Mouse (Mus musculus) forebrain, embryonic 13.5 days (tissue): ENCODE data around the gene Rnf151. TPM values are rescaled to one million over a fixed set of nuclear protein-coding genes. Genes with fewer than 3 reads are reported as not detected.

Source experiments
- ATAC-seq: fragments of 200-750 bp; cut with Nextera tagmentation; 2 replicates; pipeline ENCODE4 v1.8.0; 2017
- H3K27ac ChIP-seq: fragments of 300-500 bp; sonication (generic); 2 replicates; pipeline ENCODE4 v1.5.1; 2015; ENCODE audit warnings: inconsistent platforms, mild to moderate bottlenecking, moderate library complexity
- H3K27me3 ChIP-seq: fragments of 300-500 bp; sonication (generic); 2 replicates; pipeline ENCODE4 v1.6.1; 2015; ENCODE audit warnings: mild to moderate bottlenecking, inconsistent platforms
- H3K36me3 ChIP-seq: fragments of 300-500 bp; sonication (generic); 2 replicates; pipeline ENCODE4 v1.6.1; 2015; ENCODE audit warnings: mild to moderate bottlenecking, inconsistent platforms; ENCODE audit not compliant: poor library complexity, severe bottlenecking
- H3K4me1 ChIP-seq: fragments of 300-500 bp; sonication (generic); 2 replicates; pipeline ENCODE4 v1.6.1; 2015; ENCODE audit warnings: inconsistent platforms
- H3K4me2 ChIP-seq: fragments of 300-500 bp; sonication (generic); 2 replicates; pipeline ENCODE4 v1.6.1; 2015; ENCODE audit warnings: inconsistent platforms, mild to moderate bottlenecking, moderate library complexity
- H3K4me3 ChIP-seq: fragments of 300-500 bp; sonication (generic); 2 replicates; pipeline ENCODE4 v1.5.1; 2015; ENCODE audit warnings: mild to moderate bottlenecking, inconsistent platforms
- H3K9ac ChIP-seq: fragments of 300-500 bp; sonication (generic); 2 replicates; pipeline ENCODE4 v1.6.1; 2015; ENCODE audit warnings: mild to moderate bottlenecking, inconsistent platforms
- H3K9me3 ChIP-seq: fragments of 300-500 bp; sonication (generic); replicated peaks from 2 replicates; pipeline ENCODE4 v1.6.1; 2016; ENCODE audit warnings: inconsistent platforms
- WGBS: fragments of 180-500 bp; shearing (Covaris S2); methylation state at CpG from one replicate; pipeline ENCODE4 v1.1.7; 2015; 5-methylcytosine and 5-hydroxymethylcytosine counted together
- polyA plus RNA-seq: library from polyadenylated mRNA; unstranded; fragments of >200 nt; fragmentation: Nextera tagmentation; extraction: Ambion mirVana; gene quantifications from 2 replicates; pipeline ENCODE4 v1.2.1, GENCODE M21; 2015

The Rnf151 gene
- polyA plus RNA-seq, 1 experiment from 2014 or later, result not detected

DNA sequence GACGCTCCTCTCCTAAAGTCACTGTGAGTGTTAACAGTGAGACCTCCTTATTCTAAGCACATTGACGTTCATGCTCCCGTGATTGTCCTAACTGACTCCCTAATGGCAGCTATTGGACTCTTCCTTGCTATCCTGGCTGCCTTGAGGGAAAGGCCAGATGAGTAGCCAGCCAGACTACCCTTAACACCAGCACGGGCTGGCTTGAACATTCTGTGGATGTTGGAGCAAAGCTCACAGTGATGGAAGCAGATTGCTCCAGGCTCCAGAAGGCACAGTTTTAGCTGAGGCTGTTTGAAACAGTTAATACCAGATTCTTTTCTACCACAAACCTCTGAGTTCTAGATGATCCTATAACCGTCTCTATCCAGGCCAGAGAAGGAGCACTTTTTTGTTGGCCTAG lies 26.0 kb upstream of the Rnf151 start:
- Histone ChIP-seq H3K9me3 (no peaks in the 10 kb centered on the region), H3K4me3 (no peak overlapping the region), H3K4me1 (no peaks in the 10 kb centered on the region), H3K9ac (no peak overlapping the region), H3K27me3 (peaks cover 6% of the 10 kb centered on the region), H3K36me3 (no peaks in the 10 kb centered on the region; the same call in 1 of the 2 replicates), H3K4me2 (no peak overlapping the region), H3K27ac (no peak overlapping the region)
- ATAC-seq, result no peak
- 67% methylated on average over 5 of the region's 5 CpGs for WGBS

DNA sequence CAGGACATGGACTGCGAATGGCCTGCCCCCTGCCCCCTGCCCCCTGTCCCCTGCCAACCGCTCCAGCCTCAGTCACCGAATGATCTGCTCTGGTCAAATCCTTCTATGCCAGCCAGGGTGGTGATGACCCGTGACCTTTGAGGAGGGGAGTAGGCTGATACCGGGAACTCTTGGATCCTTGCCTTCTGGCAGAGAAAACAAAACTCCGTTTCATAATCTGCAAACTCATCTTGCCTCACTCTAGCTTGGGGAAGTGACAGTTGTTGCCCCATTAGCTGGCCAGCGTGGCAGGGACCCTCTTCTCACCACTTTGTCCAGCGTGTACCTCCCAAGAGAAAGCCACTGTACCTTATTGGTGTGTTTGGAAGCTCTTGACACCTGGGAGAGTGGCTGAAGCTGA lies 24.4 kb upstream of the Rnf151 start:
- H3K27me3 ChIP-seq, result peaks cover 4% of the 10 kb centered on the region
- WGBS, result 82% methylated on average over 8 of the region's 8 CpGs

DNA sequence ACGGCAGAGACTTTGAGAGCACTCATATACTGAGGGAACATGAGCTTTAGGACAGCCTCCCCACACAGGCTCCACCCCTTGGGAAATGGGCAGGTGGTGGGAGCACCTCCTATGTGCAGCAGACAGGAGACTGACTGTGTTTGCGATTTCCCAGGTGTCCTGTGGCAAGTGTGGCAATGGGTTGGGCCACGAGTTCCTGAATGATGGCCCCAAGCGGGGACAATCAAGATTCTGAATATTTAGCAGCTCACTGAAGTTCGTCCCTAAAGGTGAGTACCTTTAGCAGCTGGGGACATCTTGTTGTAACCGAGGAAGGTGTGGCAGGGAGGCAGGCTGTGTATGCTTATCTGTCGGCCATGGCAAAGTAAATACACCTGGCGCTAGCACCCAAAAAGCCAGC lies 22.1 kb upstream of the Rnf151 start:
- no peak overlapping the region for H3K4me2 ChIP-seq

More for the DNA sequence above, 24.4 kb upstream of the Rnf151 start:
- Histone ChIP-seq H3K9ac (no peak overlapping the region), H3K4me1 (peaks cover 6% of the 10 kb centered on the region), H3K27ac (no peak overlapping the region), H3K4me2 (no peak overlapping the region), H3K36me3 (no peaks in the 10 kb centered on the region; the same call in 1 of the 2 replicates), H3K9me3 (no peaks in the 10 kb centered on the region), H3K4me3 (no peak overlapping the region)
- ATAC-seq, result no peak

GRCm38 (mm10) chr17:24738238-24738637 lies 20.4 kb upstream of the Rnf151 start:
- H3K27me3 ChIP-seq, result 0 out of 2 replicates have a peak, but pooled peaks cover 6% of the 10 kb centered on the region
- H3K9ac ChIP-seq, result no peak overlapping the region
- H3K4me1 ChIP-seq, result peaks cover 16% of the 10 kb centered on the region
- H3K4me3 ChIP-seq, result no peak overlapping the region
- no peaks in the 10 kb centered on the region; the same call in 1 of the 2 replicates for H3K36me3 ChIP-seq
- ATAC-seq, result no peak
- no peaks in the 10 kb centered on the region for H3K9me3 ChIP-seq
- no peak overlapping the region for H3K4me2 ChIP-seq
- no peak overlapping the region for H3K27ac ChIP-seq
- 87% methylated on average over 4 of the region's 4 CpGs for WGBS

More for the DNA sequence above, 22.1 kb upstream of the Rnf151 start:
- no peak overlapping the region for H3K27ac ChIP-seq
- H3K9me3 ChIP-seq, result no peaks in the 10 kb centered on the region
- H3K4me3 ChIP-seq, result no peak overlapping the region
- no peak overlapping the region for H3K9ac ChIP-seq
- ATAC-seq, result no peak
- no peaks in the 10 kb centered on the region; the same call in 1 of the 2 replicates for H3K36me3 ChIP-seq
- H3K27me3 ChIP-seq, result no peaks in the 10 kb centered on the region
- WGBS, result 88% methylated on average over 8 of the region's 8 CpGs
- H3K4me1 ChIP-seq, result peaks cover 16% of the 10 kb centered on the region

DNA sequence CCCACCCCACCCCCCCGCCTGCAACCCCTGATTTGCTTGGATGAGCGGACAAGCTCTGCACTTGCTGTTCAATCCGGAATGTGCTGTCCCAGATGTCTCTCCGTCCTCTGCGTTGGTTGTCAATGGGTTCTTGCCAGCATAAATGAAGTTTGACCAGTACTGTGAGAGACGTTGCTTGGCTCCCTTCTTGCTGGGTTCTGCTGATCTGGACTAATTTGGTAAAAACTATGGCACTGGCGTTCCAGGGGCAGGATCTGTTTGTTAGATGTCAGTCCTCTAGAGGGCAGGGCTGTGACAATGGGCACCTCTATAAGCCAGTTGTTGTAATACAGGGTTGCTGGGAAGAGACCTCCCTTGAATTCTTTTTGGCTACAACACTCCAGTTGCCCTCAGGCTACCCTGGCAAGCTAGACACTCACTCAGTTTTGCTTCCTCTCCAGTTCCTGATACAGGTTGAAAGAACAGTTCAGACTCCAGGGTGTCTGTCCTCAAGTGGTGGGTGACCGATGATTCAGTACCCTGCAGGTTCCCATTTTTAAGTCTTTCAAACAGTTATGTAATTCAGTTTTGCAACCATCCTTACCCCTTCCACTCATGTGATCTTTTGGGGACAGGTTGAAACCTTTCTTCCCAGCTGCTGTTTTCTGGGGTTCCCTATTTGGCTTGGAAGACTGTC lies 19.4 kb upstream of the Rnf151 start:
- H3K9me3 ChIP-seq, result no peaks in the 10 kb centered on the region
- H3K4me1 ChIP-seq, result peaks cover 16% of the 10 kb centered on the region
- peaks cover 7% of the 10 kb centered on the region; the same call in 1 of the 2 replicates for H3K27me3 ChIP-seq
- 32% methylated on average over 8 of the region's 8 CpGs for WGBS
- H3K4me2 ChIP-seq, result peak overlapping the region; percentile 79
- no peak for ATAC-seq
- peak overlapping the region; percentile 56 for H3K4me3 ChIP-seq
- H3K9ac ChIP-seq, result peak overlapping the region; percentile 68
- H3K36me3 ChIP-seq, result no peaks in the 10 kb centered on the region; the same call in 1 of the 2 replicates
- no peak overlapping the region for H3K27ac ChIP-seq

DNA sequence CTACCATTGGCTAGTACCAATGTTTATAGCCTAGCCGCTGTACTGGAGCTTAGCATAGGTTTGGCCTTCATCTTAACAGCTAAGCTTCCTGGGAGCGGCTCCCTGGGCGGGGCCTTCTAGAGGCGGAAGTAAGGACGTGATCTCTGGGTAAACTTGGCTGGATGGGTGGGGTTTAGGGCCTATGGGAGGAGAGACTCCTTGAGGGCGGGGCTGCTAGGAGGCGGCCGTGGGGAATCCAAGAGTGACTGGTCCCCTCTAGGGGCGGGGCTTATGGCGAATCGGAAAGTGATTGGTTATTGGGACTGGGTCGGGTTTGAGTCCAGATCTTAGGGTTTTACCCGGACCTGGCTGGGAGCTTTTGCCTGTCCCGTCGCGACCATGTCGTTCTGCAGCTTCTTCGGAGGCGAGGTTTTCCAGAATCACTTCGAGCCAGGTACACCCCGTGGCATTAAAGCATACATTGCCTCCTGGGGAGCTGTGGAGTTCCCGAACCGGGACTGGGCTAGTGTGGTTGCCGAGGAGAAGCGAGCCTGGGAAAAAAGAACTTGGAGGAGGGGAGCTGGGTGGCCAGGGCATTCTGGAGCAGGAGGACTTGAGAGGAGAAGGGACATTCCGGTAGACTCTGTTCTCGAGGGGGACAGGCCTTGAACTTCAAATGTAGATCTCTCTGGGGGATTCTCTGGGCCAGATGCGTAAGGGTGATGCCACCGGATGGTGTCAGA lies 18.6 kb upstream of the Rnf151 start, which contains the start of gene Msrb1:
Msrb1 (plus strand) TSS at position 313 of the 722 bp plus-strand sequence.
- Histone ChIP-seq H3K4me3 (peak within 1 kb of the TSS; percentile 56), H3K4me2 (peak within 1 kb of the TSS; percentile 79), H3K27ac (peak within 1 kb of the TSS; percentile 48), H3K9ac (peak within 1 kb of the TSS; percentile 68), H3K36me3 (no peaks in the 10 kb centered on the region), H3K27me3 (peaks cover 7% of the 10 kb centered on the region; the same call in 1 of the 2 replicates), H3K4me1 (peaks cover 16% of the 10 kb centered on the region), H3K9me3 (no peaks in the 10 kb centered on the region)
- ATAC-seq, result peak; percentile 98
- whole genome bisulfite sequencing, result under 1% methylated on average over 29 of the region's 29 CpGs

DNA sequence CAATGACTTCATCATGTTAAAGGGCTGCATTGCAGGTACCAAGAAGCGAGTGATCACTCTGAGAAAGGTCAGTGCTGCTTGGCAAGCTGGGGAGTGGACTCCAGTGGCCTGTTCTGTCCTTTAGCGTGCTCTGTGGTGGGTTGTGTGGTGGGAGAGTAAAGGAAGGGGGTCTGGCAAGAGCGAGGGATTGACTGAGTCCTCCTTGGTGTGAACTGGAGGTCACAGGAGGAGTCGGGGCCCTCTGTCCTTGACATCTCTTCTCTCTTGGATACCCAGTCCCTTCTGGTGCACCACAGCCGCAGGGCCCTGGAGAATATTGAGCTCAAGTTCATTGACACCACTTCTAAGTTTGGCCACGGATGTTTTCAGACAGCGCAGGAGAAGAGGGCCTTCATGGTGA lies 17.6 kb upstream of the Rnf151 start:
- WGBS, result 87% methylated on average over 7 of the region's 7 CpGs
- no peak for ATAC-seq
- peaks cover 7% of the 10 kb centered on the region; the same call in 1 of the 2 replicates for H3K27me3 ChIP-seq
- H3K27ac ChIP-seq, result no peak overlapping the region
- peak overlapping the region; percentile 56; the same call in 1 of the 2 replicates for H3K4me3 ChIP-seq
- no peaks in the 10 kb centered on the region for H3K9me3 ChIP-seq
- peaks cover 16% of the 10 kb centered on the region for H3K4me1 ChIP-seq
- H3K9ac ChIP-seq, result no peak overlapping the region
- 0 out of 2 replicates have a peak overlapping the region, but pooled peaks have one; percentile 79 for H3K4me2 ChIP-seq
- H3K36me3 ChIP-seq, result no peaks in the 10 kb centered on the region

DNA sequence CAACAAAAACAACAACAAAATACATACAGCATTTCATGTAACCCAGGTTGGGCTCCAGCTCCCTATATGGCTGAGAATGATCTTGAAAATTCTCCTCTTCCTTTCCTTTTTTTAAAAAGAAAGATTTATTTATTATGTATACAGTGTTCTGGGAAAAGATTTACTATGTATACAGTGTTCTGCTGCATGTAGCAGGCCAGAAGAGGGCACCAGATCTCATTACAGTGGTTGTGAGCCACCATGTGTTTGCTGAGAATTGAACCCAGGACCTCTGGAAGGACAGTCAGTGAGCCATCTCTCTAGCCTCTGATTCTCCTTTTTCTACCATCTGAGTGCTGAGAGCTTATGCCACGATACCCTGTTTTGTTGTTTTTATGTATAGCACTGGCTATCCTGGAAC lies 16.6 kb upstream of the Rnf151 start:
- Histone ChIP-seq H3K9me3 (no peaks in the 10 kb centered on the region), H3K4me2 (no peak overlapping the region), H3K4me3 (no peak overlapping the region), H3K27me3 (peaks cover 7% of the 10 kb centered on the region; the same call in 1 of the 2 replicates), H3K4me1 (peaks cover 16% of the 10 kb centered on the region), H3K36me3 (no peaks in the 10 kb centered on the region), H3K9ac (no peak overlapping the region), H3K27ac (no peak overlapping the region)
- no peak for ATAC-seq
- 93% methylated on average over 1 of the region's 1 CpGs for WGBS

DNA sequence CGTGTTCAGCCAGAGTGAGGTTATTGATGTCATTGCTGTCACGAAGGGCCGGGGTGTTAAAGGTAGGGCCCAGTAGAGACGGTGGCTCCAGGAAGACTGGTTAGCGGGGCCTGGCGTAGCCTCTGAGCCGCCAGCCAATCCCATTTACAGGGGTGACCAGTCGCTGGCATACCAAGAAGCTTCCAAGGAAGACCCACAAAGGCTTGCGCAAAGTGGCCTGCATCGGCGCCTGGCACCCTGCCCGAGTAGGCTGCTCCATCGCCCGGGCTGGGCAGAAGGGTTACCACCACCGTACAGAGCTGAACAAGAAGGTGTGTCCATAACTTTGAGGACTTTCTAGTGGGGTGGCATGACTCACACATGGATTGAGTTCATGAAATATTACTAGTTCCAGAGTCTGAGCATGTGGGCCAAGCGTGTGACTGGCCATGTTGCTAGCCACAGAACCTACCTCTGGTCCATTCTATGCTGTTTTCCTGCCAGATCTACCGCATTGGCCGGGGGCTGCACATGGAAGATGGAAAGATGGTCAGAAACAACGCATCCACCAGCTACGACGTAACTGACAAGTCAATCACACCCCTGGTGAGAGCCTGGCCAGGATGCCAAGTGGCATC lies 15.7 kb upstream of the Rnf151 start:
- no peak overlapping the region for H3K4me3 ChIP-seq
- peak overlapping the region; percentile 34; the same call in 1 of the 2 replicates for H3K9ac ChIP-seq
- peaks cover 16% of the 10 kb centered on the region for H3K4me1 ChIP-seq
- no peak overlapping the region for H3K27ac ChIP-seq
- H3K36me3 ChIP-seq, result no peaks in the 10 kb centered on the region
- peaks cover 7% of the 10 kb centered on the region; the same call in 1 of the 2 replicates for H3K27me3 ChIP-seq
- no peak overlapping the region for H3K4me2 ChIP-seq
- no peaks in the 10 kb centered on the region for H3K9me3 ChIP-seq
- 88% methylated on average over 21 of the region's 21 CpGs for WGBS
- no peak for ATAC-seq

GRCm38 (mm10) chr17:24732233-24732935 lies 14.5 kb upstream of the Rnf151 start:
- H3K4me2 ChIP-seq, result no peak overlapping the region
- peaks cover 16% of the 10 kb centered on the region for H3K27me3 ChIP-seq
- H3K9ac ChIP-seq, result no peak overlapping the region
- peaks cover 11% of the 10 kb centered on the region for H3K4me1 ChIP-seq
- no peak overlapping the region for H3K27ac ChIP-seq
- H3K4me3 ChIP-seq, result no peak overlapping the region
- WGBS, result 80% methylated on average over 12 of the region's 12 CpGs
- H3K9me3 ChIP-seq, result no peaks in the 10 kb centered on the region
- no peaks in the 10 kb centered on the region for H3K36me3 ChIP-seq
- ATAC-seq, result no peak

DNA sequence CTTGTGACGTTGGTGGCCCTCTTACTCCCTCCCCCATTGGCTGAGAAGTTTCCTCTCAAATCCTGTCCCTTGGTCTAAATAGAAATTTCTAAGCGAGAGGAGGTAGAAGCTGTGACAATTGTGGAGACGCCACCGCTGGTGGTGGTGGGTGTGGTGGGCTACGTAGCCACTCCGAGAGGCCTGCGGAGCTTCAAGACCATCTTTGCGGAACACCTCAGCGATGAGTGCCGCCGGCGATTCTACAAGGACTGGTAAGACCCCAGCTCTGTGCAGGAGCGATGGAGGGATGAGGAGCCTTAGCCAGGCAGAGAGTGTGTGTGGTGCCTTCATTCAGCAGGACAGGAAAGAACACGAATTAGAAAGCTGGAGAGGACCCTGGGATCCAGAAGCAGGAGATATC lies 12.9 kb upstream of the Rnf151 start:
- Histone ChIP-seq H3K36me3 (no peaks in the 10 kb centered on the region), H3K4me1 (no peaks in the 10 kb centered on the region), H3K4me3 (no peak overlapping the region), H3K9me3 (no peaks in the 10 kb centered on the region), H3K4me2 (no peak overlapping the region), H3K9ac (no peak overlapping the region), H3K27ac (no peak overlapping the region), H3K27me3 (peaks cover 17% of the 10 kb centered on the region)
- no peak for ATAC-seq
- 82% methylated on average over 14 of the region's 14 CpGs for WGBS
